Mouse (Mus musculus) midbrain, embryonic 16.5 days (tissue): ENCODE measurements at regions not wholly inside any gene's neighbourhood (a gene's known extent, or its start where the extent isn't known, plus 50 kb on each side); places are given as distances from the start of the nearest gene placed in this dataset.
A peak's percentile ranks its signal among the peaks of the same experiment; 100 is the strongest.

Source experiments
- ATAC-seq: fragments of 200-750 bp; cut with Nextera tagmentation; 2 replicates; pipeline ENCODE4 v1.8.0; 2017; ENCODE audit warnings: moderate TSS enrichment
- H3K27ac ChIP-seq: fragments of 300-500 bp; sonication (generic); 2 replicates; pipeline ENCODE4 v1.5.1; 2014; ENCODE audit warnings: mild to moderate bottlenecking, low read length, mixed read lengths
- H3K27me3 ChIP-seq: fragments of 300-500 bp; sonication (generic); 2 replicates; pipeline ENCODE4 v1.6.1; 2014; ENCODE audit warnings: low read depth, low read length, mixed read lengths; ENCODE audit not compliant: control insufficient read depth, insufficient read depth
- H3K36me3 ChIP-seq: fragments of 300-500 bp; sonication (generic); 2 replicates; pipeline ENCODE4 v1.6.1; 2014; ENCODE audit warnings: mild to moderate bottlenecking, low read length, moderate library complexity, mixed read lengths; ENCODE audit not compliant: control insufficient read depth, insufficient read depth
- H3K4me1 ChIP-seq: fragments of 300-500 bp; sonication (generic); 2 replicates; pipeline ENCODE4 v1.6.1; 2014; ENCODE audit warnings: mild to moderate bottlenecking, low read length, mixed read lengths; ENCODE audit not compliant: control insufficient read depth, insufficient read depth
- H3K4me2 ChIP-seq: fragments of 300-500 bp; sonication (generic); 2 replicates; pipeline ENCODE4 v1.6.1; 2014; ENCODE audit warnings: mild to moderate bottlenecking, low read length, mixed read lengths
- H3K4me3 ChIP-seq: fragments of 300-500 bp; sonication (generic); 2 replicates; pipeline ENCODE4 v1.5.1; 2014; ENCODE audit warnings: low read depth, mild to moderate bottlenecking, low read length, moderate library complexity, mixed read lengths
- H3K9ac ChIP-seq: fragments of 300-500 bp; sonication (generic); 2 replicates; pipeline ENCODE4 v1.6.1; 2014; ENCODE audit warnings: low read depth, low read length, mixed read lengths
- H3K9me3 ChIP-seq: fragments of 300-500 bp; sonication (generic); replicated peaks from 2 replicates; pipeline ENCODE4 v1.6.1; 2014; ENCODE audit warnings: mild to moderate bottlenecking, low read length, mixed read lengths; ENCODE audit not compliant: control insufficient read depth, poor library complexity, severe bottlenecking
- WGBS: fragments of 180-500 bp; shearing (Covaris S2); extraction: QIAGEN DNeasy Blood & Tissue Kit; methylation state at CpG from one replicate; pipeline ENCODE4 v1.1.7; 2014; 5-methylcytosine and 5-hydroxymethylcytosine counted together

DNA sequence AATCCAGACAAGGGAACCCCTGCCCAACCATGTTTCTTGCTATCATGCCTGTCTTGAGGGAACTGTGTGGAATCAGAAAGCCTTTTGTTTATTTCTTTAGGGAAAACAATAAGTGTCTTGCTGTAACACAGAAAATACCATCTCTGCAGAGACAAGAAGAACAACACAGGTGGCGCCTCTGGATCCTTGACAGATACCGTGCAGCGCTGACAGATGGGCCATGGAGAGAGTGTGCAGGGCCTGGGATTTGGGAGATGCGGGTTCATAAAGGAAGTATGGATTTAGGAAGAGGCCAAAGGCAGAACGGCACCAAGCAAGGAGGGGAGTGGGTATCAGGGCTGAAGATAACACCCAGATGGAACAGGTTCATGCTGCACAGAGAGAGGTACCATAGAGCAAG is 209.3 kb downstream of the Drd1 start:
- no peaks in the 10 kb centered on the region for H3K36me3 ChIP-seq
- no peaks in the 10 kb centered on the region for H3K27me3 ChIP-seq
- H3K27ac ChIP-seq = no peak overlapping the region
- no peaks in the 10 kb centered on the region for H3K9me3 ChIP-seq
- H3K4me1 ChIP-seq = no peaks in the 10 kb centered on the region
- H3K9ac ChIP-seq = no peak overlapping the region
- WGBS = 81% methylated on average over 5 of the region's 5 CpGs
- no peak overlapping the region for H3K4me3 ChIP-seq
- H3K4me2 ChIP-seq = no peak overlapping the region
- ATAC-seq = no peak

GRCm38 (mm10) chr13:53845786-53846185 is 209.7 kb downstream of the Drd1 start:
- Histone ChIP-seq H3K9ac (no peak overlapping the region), H3K4me2 (no peak overlapping the region), H3K4me1 (no peaks in the 10 kb centered on the region), H3K9me3 (no peaks in the 10 kb centered on the region), H3K27ac (no peak overlapping the region), H3K36me3 (no peaks in the 10 kb centered on the region), H3K27me3 (no peaks in the 10 kb centered on the region), H3K4me3 (no peak overlapping the region)
- 88% methylated on average over 14 of the region's 14 CpGs for WGBS
- ATAC-seq = no peak

- H3K4me1 ChIP-seq = peaks cover 7% of the 10 kb centered on the region; the same call in 1 of the 2 replicates
- peak overlapping the region; percentile 6; the same call in 1 of the 2 replicates for H3K27ac ChIP-seq
- no peak overlapping the region for H3K9ac ChIP-seq
- H3K4me3 ChIP-seq = no peak overlapping the region
- peak; percentile 71; the same call in 1 of the 2 replicates for ATAC-seq
- 57% methylated on average over 8 of the region's 8 CpGs for WGBS
- no peaks in the 10 kb centered on the region for H3K27me3 ChIP-seq
- H3K4me2 ChIP-seq = no peak overlapping the region
- H3K36me3 ChIP-seq = no peaks in the 10 kb centered on the region
- no peaks in the 10 kb centered on the region for H3K9me3 ChIP-seq
These were observed 229.4 kb downstream of the Drd1 start for GRCm38 (mm10) chr13:53825957-53826580.

DNA sequence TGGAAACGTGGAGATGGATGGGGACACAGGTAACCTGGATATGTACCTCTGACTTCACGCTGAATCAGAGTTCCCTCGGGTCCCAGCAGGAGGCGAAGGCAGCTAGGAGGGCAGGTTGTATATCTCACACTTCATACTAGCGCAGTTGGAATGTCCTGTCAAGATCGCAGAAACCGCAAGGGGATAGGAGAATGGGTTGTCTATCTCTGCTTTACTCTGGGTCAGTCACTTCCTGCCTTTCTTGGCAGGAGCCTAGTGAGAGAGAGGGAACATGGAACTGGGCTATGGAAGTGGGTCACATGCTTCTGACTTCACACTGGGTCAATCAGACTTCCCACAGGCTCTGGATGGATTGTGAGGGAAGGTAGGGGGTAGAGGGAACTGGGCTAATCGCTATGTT is 233.4 kb downstream of the Drd1 start:
- no peak for ATAC-seq
- Histone ChIP-seq H3K4me2 (no peak overlapping the region), H3K36me3 (no peaks in the 10 kb centered on the region), H3K9me3 (no peaks in the 10 kb centered on the region), H3K27ac (no peak overlapping the region), H3K27me3 (no peaks in the 10 kb centered on the region), H3K4me1 (peaks cover 7% of the 10 kb centered on the region; the same call in 1 of the 2 replicates), H3K9ac (no peak overlapping the region), H3K4me3 (no peak overlapping the region)
- WGBS = 87% methylated on average over 8 of the region's 8 CpGs

DNA sequence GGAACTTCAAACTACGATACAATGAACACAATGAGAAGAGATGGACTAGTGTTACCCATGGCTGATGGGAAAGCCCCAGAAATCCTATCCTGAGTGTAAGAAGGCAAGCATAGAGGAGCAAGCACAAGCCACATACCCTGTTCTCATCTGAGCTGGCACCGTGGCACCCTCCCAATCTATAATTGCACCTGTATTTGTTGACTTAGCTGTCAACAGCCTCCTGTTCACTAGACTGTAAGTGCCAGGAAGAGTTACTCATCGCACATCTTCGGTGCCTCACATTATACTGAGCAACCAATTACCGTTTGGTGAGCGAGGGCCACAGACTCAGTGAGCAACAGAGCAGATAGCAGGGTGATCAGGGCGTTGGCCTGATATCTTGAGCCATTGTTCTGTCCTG is 239.9 kb downstream of the Drd1 start:
- Histone ChIP-seq H3K27ac (no peak overlapping the region), H3K9ac (no peak overlapping the region), H3K36me3 (no peaks in the 10 kb centered on the region), H3K4me2 (no peak overlapping the region), H3K4me3 (no peak overlapping the region), H3K9me3 (no peaks in the 10 kb centered on the region), H3K27me3 (no peaks in the 10 kb centered on the region), H3K4me1 (peaks cover 5% of the 10 kb centered on the region; the same call in 1 of the 2 replicates)
- WGBS = 91% methylated on average over 7 of the region's 7 CpGs
- ATAC-seq = no peak

DNA sequence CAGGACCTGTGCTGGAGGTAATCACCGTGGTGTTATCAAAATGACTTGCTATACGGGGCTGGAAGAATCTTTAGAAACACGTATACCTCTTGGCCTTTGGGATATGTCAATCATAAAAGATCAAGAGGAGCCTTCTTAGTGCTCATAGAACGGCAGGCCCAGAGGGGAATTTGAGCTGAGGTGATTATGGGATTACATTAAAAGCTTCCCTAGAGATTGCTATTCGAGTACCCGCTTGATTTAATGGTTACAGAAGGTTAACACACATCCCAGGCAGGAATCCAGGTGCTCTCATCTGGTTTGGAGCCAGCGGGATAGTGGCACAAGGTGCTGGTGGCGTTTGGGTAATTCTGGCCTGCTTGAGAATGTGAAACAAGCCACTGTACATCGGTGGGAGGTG is 241.4 kb downstream of the Drd1 start:
- Histone ChIP-seq H3K9me3 (no peaks in the 10 kb centered on the region), H3K27ac (no peak overlapping the region), H3K4me3 (no peak overlapping the region), H3K36me3 (no peaks in the 10 kb centered on the region), H3K9ac (no peak overlapping the region), H3K4me2 (no peak overlapping the region), H3K27me3 (no peaks in the 10 kb centered on the region), H3K4me1 (peaks cover 5% of the 10 kb centered on the region; the same call in 1 of the 2 replicates)
- WGBS = 40% methylated on average over 9 of the region's 9 CpGs
- ATAC-seq = no peak

GRCm38 (mm10) chr13:53811862-53812261 is 243.6 kb downstream of the Drd1 start:
- no peak overlapping the region for H3K27ac ChIP-seq
- no peak overlapping the region for H3K4me3 ChIP-seq
- no peaks in the 10 kb centered on the region for H3K27me3 ChIP-seq
- H3K9me3 ChIP-seq = no peaks in the 10 kb centered on the region
- no peak overlapping the region for H3K4me2 ChIP-seq
- 44% methylated on average over 4 of the region's 4 CpGs for WGBS
- H3K9ac ChIP-seq = no peak overlapping the region
- ATAC-seq = no peak
- H3K36me3 ChIP-seq = no peaks in the 10 kb centered on the region
- peaks cover 5% of the 10 kb centered on the region; the same call in 1 of the 2 replicates for H3K4me1 ChIP-seq

DNA sequence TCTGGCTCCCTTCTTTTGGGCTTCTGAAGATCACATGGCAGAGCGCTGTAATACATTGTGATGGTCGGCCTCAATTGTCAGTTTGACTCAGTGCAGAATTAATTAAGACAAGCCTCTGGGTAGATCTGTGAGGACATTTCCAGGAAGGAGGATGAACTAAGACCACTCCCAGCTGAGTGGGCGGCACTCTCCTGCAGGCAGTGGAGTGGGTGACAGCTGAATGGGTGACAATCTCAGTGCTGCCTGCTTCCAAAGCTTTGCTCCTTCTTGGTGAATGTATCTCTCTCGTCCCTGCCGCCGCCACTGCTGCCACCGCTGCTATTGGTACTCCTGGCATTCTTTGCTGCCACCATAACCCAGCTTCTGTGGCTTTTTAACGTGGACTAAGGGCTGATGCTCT is 244.4 kb downstream of the Drd1 start:
- peaks cover 5% of the 10 kb centered on the region; the same call in 1 of the 2 replicates for H3K4me1 ChIP-seq
- no peaks in the 10 kb centered on the region for H3K27me3 ChIP-seq
- no peak for ATAC-seq
- no peak overlapping the region for H3K4me3 ChIP-seq
- H3K9ac ChIP-seq = no peak overlapping the region
- H3K27ac ChIP-seq = no peak overlapping the region
- H3K4me2 ChIP-seq = no peak overlapping the region
- no peaks in the 10 kb centered on the region for H3K9me3 ChIP-seq
- WGBS = 71% methylated on average over 8 of the region's 8 CpGs
- no peaks in the 10 kb centered on the region for H3K36me3 ChIP-seq

DNA sequence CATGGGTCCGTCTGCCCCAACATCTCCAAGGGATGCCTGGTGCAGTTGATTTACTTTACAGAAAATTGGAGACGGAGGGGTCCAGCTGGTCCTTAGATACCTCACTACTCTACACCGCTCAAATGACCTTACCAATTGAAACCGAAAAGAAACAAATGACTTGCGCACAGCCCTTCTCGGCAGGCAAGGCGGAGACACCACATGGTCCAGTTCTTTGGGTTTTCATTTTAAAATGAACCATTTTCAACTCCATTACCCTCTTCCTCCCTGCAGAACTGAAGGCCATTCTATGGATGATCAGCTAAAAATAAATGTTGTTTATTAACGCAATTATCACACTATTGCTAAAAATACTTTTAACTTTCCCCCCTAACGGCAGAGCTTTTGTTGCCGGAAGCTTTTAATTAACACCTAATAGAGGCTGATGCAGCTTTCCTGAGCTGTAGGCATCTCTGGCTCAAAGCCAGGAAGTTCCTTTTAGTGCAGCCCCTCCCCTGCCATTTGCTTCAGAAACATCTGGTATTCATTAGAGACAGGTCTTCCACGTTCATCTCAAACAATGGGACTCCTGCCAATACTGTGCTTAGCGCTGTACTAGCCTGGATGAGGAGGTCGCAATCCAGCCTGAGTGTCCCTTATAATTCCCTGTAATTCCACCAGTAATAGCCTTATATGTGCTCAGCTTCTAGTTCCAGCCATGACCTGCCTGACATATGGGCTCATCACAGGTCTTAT is 247.5 kb downstream of the Drd1 start:
- ATAC-seq = no peak
- no peaks in the 10 kb centered on the region for H3K36me3 ChIP-seq
- no peaks in the 10 kb centered on the region for H3K9me3 ChIP-seq
- no peak overlapping the region for H3K4me2 ChIP-seq
- no peaks in the 10 kb centered on the region for H3K27me3 ChIP-seq
- H3K27ac ChIP-seq = no peak overlapping the region
- WGBS = 56% methylated on average over 13 of the region's 13 CpGs
- H3K4me3 ChIP-seq = no peak overlapping the region
- H3K9ac ChIP-seq = no peak overlapping the region
- H3K4me1 ChIP-seq = no peaks in the 10 kb centered on the region
